Mouse (Mus musculus) cerebellum, postnatal 36 days (tissue): ENCODE data around the gene Paqr7.

ENCODE experiments used
- DNase-seq, 2 experiments: peaks; one replicate each; pipeline ENCODE4 v3.0.0; 2021 to 2022; ENCODE audit warnings: mixed read lengths in 2 of 2

The Paqr7 gene

DNA sequence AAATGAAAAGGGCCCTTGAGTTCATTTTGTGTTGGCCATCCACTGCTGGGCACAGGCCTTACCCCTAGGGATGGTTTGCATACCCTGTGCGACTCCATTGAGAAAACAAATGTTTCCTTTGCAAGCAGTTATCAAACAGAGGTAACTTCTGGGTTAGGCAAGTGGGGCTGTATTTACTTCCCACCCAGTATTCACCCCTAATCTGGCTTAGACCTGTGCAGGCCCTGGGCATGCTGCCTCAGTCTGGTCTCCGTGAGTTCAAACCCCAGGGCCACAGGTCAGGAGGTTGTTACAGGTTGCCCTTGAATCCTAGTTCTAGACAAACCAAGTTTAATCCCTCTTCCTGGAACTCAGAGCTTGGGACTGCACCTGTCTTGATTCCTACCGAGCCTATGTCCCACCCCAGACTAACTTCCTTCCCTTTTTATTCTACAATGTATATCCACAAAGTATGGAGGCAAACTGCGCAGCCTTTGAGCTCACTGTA is 8.8 kb downstream of the Paqr7 start:
- DNase-seq, result no peak

DNA sequence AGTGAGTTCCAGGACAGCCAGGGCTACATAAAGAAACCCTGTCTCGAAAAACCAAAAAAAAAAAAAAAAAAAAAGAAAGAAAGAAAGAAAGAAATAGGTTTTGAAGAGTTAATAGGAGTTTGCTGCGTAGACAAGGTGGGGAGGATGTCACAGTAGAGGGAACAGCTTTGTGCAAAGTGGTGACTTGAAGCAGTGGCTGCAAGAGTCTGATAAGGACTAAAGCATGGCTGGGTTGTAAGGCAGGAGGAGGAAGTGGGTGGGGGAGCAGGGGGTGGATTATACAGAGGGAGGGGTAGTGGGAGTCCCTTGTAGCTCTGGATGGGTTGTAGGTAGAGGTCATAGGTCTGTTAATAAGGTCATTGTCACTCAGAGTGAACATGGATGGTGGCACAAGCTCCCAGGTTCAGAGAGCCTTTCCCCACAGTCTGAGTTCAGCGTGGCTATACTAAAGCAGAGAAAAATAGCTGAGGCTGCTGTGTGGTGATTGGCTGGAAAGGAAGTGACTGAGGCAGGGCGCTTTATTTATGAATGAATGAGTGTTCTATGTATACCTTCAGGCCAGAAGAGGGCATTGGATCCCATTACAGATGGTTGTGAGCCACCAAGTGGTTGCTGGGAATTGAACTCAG is 9.6 kb downstream of the Paqr7 start:
- DNase-seq, result no peak

- DNase-seq, result no peak
Observed at GRCm38 (mm10) chr4:134506713-134507112, 10.2 kb downstream of the Paqr7 start.

DNA sequence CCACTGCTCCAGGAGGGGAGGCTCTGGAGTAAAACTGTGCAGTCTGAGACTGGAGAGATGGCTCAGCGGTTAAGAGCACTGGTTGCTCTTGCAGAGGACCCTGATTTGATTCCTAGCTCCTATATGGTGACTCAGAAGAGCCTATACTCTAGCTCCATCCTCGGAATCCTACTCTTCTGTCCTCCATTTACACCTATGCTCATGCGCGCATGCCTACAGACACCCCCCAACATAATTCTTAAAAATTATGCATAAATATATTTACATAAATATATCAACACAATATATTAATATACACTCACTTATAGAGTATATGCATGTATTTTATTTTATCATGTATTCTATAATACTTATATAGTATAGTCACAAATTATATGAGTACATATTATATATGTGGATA is 13.9 kb downstream of the Paqr7 start:
- no peak for DNase-seq

GRCm38 (mm10) chr4:134510845-134511411 is 14.4 kb downstream of the Paqr7 start, which contains the start of gene Aunip:
Gene Aunip (plus strand): TSS chr4:134510999.
- peak; percentile 82 to 90 for DNase-seq

GRCm38 (mm10) chr4:134511730-134512129 is 15.2 kb downstream of the Paqr7 start:
- DNase-seq, result no peak

DNA sequence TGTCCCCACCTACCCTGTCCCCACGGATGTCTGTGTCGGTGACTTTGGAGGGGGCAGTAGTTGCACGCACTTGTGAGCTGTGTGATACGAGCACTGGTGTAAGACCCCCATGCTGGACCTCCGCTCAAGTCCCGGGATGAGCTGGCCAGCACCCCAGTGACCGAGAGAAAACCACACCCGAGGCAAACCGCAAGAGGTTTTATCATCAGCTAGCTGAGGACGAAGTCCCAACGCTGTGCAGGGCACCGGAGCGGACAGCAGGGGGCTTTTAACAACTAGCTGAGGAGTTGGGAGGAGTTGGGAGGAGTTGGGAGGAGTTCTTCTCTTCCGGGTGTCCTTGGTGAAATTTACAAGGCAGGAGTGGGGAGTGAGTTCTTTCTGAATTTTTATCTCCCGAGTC is 16.3 kb downstream of the Paqr7 start:
- no peak for DNase-seq

DNA sequence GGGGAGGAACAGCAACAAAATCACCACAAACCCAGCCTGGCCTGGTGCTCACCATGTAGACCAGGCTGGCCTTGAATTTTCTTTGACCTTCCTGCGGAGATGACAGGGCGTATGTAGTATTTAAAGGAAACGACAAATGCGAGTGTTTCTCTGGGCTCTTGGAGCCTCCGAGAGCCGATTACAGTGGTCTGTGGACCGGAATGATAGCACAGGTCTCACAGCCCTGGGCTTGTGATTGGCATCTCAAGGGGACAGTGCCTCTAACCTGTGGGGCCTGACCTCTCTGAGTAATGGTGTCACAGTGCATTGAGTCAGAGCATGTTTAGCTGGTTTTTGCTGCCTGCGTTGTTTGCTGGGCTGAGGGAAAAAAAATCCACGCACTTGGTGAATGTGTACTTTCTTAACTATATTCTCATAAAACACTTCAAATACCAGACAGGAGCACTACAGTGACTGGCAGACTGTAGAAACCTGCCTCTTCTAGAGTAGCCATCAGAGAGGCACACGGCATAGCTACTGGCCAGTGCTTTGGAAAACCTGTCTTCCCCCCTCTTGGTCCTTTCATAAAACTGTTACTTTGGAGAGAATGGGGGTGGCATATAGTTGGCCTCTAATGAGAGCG is 17.9 kb downstream of the Paqr7 start:
- no peak for DNase-seq

DNA sequence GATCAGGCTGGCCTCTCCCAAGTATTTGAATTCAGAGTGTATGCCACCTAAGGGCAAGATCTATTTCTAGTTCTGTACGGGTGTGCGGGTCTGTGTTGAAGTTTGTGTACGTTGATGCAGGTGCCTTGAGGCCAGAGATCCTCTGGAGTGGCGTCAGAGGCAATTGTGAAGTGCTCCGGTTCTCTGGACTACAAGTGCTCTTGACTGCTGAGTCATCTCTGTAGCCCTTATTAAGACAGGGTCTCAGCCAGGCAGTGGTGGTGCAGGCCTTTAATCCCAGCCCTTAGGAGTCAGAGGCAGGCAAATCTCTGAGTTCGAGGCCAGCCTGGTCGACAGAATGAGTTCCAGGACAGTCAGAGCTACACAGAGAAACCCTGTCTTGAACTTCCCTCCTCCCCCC is 19.1 kb downstream of the Paqr7 start:
- DNase-seq, result no peak

DNA sequence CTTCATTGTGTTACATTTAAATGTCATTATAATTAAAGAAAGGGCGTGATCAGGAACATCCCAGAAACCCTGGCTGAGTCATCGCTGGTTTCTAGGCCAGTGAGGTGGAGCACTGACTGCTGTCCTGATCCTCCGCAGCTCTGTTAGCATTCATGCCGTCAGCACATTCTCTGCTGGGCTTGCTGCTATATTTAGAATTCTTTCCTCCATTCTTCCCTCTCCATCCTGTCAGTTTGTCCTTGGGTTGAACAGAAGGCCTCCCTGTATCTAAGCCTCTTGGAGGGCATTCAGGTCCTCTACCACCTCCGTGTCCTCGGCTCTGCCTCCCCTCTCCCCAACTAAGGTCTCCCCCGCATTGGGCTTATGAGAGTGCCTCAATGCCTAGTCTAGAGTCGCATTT is 20.5 kb downstream of the Paqr7 start:
- no peak for DNase-seq

DNA sequence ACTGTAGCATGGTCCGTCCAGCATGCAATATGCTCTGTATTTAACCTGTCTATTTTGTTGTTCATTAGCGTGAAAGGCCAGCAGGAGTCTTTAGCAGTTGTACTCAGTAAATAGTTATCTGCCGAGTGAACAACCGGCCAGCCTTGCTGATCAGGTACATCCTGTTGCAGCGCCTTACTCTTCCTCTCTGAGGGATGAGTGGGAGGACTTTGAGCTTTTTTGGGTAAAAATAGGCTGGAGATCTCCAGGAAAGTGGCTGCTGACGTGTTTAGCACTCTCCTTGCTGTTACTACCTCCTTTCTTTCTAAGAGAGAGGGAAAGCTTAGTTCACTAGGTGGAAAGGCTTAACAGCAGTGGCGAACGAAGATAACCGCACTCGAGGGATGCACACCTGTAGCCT is 21.2 kb downstream of the Paqr7 start:
- DNase-seq, result no peak

DNA sequence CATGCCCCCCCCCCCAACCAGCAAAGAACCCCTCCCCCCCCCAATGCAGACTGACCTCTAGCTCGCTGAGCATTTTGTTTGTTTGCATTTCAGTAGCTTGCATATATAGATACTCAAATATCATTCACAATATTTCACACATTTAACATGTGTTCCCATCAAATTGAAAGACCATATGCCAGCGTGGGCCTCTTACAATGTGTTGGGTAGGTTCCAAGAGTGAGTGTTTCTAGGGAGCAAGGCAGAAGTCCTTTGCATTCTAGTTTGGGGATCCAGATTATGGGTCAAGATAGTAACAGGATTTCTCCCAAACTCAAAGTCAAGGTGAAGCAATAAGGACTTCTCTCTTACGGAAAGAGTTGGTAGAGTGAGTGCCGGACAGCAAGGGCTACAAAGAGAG is 22.0 kb downstream of the Paqr7 start:
- DNase-seq, result no peak

DNA sequence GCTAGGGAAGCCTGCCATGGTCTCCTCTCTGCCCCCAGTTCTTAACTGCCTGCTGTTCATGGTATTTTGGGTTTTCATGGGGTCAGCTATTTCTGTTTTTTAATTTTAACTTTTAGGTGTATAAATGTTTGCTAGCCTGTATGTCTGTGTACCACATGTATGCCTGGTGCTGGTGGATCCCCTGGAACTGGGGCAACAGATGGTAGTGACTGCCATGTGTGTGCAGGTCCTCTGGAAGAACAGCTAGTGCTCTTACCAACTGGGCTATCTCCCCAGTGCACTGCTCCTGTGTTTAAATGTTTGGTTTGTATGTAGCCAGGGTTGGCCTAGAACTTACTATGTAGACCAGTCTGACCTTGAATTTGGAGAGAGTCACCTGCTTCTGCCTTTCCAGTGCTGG is 22.8 kb downstream of the Paqr7 start:
- DNase-seq, result no peak

GRCm38 (mm10) chr4:134523447-134523846 is 26.9 kb downstream of the Paqr7 start:
- no peak for DNase-seq

DNA sequence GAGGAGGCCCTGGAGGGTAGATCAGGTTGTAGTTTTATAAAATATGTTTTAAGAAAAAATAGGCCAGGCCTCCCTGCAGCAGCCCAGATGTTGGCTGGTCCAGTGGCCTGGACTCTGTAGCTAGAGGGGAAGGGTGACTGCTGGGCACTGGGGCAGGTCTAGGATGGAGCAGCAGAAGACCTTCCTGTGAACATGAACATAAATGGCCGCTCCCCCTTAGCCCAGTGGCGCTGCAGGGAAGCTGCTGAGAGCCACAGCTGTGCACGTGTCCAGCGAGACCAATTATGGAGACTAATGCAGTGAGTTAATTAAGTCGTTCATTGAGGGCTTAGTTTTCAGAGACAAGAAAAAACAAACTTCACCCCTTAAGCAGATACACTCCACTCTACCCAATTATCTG is 29.3 kb downstream of the Paqr7 start:
- no peak for DNase-seq

DNA sequence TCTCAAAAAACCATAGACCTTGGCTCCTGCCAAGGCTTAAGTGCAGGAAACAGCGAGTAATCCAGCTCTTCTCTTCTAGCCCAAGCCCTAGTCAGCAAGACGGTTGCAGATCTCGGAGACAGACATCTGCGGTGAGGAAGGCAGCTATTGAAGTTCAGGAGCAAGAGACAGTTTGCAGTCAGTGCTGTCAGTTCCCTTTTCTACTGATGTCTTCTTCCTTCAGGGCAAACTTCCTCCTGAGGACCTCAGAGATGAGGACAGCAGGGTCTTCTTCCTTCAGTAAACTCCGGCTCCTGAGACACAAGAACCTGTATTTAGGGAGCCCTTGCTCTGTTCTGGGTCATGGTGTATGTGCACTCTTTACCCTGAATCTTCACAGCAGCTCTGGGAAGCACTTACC is 29.7 kb downstream of the Paqr7 start:
- DNase-seq, result no peak

- no peak for DNase-seq
Observed at GRCm38 (mm10) chr4:134532928-134533327, 36.4 kb downstream of the Paqr7 start.

DNA sequence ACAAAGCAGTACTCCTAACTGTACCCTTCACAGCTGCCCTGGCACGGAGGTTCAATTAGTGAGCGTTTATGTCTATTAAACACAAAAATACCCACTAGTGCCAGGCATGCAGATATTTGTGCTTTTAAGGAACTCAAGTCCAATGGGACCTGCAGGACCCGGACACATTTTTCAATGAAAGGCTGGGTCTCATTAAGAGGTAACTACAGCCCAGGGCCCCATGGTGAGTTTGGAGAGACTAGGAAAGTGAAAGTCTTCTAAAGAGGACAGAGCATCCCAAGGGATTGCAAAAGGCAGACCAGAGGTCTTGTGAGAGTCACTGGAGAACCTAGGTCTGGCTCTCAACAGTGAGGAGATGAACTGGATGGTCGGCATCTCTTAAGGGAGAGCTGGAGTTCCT is 36.9 kb downstream of the Paqr7 start:
- no peak for DNase-seq

GRCm38 (mm10) chr4:134534124-134534886 is 37.8 kb downstream of the Paqr7 start:
- DNase-seq, result peak in 1 of 2 experiments; percentile 57

DNA sequence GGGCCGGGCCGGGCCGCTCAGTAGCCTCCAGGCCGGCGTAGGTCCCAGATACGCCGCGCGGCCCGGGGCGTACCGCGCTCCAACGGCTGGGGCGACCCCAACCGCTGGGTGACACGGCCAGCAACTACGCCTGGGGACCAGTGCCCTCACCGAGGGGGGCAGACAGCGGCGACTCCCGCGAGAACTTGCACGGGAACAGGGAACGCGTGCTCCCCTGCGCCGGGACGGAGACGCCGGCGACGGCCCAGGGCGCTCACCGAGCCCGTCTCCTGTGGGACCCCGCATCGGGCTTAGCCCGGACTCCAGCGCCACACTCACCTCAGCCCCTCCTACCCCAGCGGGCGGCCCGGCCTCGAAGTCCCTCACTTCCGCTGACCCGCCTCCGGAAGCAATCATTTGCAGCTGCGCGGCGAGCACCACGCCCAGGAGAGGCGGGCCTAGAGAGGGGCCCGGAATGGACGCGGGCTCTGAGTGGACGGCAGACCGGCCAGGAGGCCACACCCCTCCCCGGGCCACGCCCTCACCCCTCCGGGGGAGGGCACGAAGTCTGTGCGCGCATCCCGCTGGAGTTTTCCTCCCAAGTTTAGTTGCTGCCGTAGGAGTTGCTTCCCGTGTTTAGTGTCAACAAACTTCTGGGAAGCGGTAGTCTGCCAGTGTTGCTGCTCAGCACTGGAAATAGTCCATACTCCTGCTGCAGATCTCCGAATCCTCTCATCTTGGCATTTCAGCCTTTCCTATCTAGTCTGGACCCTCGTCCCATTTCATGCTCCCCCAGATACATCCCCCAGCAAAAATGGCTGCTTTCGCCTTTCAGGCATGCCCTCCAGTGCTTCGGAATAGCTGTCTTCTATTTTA is 38.7 kb downstream of the Paqr7 start, which contains the start of gene Mtfr1l:
Mtfr1l (minus strand) TSS at position 456 of the 855 bp plus-strand sequence.
- peak; percentile 92 to 95 for DNase-seq

- no peak for DNase-seq
Observed at GRCm38 (mm10) chr4:134535787-134536151, 39.3 kb downstream of the Paqr7 start.

GRCm38 (mm10) chr4:134538997-134539580 is 42.6 kb downstream of the Paqr7 start:
- DNase-seq, result no peak
